ENCODE assay signal across 24 mouse cellular contexts in the genomic region with DNA sequence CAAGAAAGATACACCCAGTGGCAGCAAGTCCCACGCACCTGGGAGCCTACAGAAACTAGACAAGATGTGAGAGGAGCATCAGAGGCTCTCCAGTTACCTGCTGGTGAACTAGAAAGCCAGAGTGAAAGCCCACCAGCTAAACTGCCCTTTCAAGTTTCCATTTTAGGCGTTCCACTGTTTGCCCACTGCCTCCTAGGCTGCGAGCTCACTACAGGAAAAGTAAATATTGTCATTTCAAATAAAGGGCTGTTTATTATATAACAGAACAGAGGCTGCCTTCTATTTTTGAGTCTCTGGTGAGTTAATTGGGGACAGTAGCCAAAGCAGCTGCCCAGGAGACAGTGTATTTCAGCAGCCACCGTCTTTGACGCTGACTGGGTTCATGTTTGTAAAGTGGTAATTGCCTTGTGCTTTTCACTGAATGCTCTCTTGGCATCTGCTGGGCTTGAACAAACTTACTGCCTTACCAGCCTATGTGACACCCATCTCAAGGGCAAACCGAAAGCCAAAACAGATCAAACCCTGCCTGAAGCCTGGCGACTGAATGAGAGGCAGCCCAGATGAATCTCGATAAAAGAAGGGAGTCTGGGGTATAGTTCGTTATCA. TPM values are rescaled to one million over a fixed set of nuclear protein-coding genes. Genes with fewer than 3 reads are reported as not detected.
DNase-seq lines count a peak whose midpoint lies in the region; ATAC-seq and TF ChIP-seq lines count a peak whose summit lies in the region.
"Had no signal": no experiment of that assay in that cellular context is flagged by ENCODE, and none has a peak within 500 bp of the region (broad histone marks: within the 10 kb centered on the region; RNA-seq: fewer than 3 reads in every experiment).

No protein-coding gene starts in this region.

- no peak overlapping the region for H3K9ac ChIP-seq in stomach, embryonic 14.5 days (replicated peaks; ENCODE audit: low read depth, low read length)
- H3K9ac ChIP-seq: kidney, embryonic 15.5 days; liver, embryonic 13.5 days had no signal

- no peak overlapping the region; the same call in 1 of the 2 replicates for H3K4me3 ChIP-seq in gastrocnemius, adult 2 months
- no peak overlapping the region for H3K4me3 ChIP-seq in stomach, embryonic 14.5 days (ENCODE audit: low read depth, low read length)
- H3K4me3 ChIP-seq: forebrain, embryonic 10.5 days; hindbrain, embryonic 10.5 days; kidney, embryonic 15.5 days; liver, embryonic 13.5 days had no signal

- 0 out of 2 replicates have a peak overlapping the region, but pooled peaks have one; percentile 1 for H3K4me2 ChIP-seq in stomach, embryonic 14.5 days (replicated peaks; ENCODE audit: low read depth, low read length)
- H3K4me2 ChIP-seq: heart, embryonic 11.5 days; kidney, embryonic 15.5 days; liver, embryonic 13.5 days; midbrain, embryonic 11.5 days had no signal

- WGBS in stomach, embryonic 14.5 days: 36% methylated on average over 9 of the region's 9 CpGs

- H3K4me1 ChIP-seq in stomach, embryonic 14.5 days (ENCODE audit: control insufficient read depth, insufficient read depth, low read length): no peaks in the 10 kb centered on the region
- H3K4me1 ChIP-seq: forebrain, embryonic 10.5 days; kidney, embryonic 15.5 days; liver, embryonic 13.5 days had no signal

- peaks cover 9% of the 10 kb centered on the region; the same call in 1 of the 2 replicates for H3K27me3 ChIP-seq in stomach, embryonic 14.5 days (ENCODE audit: control insufficient read depth, insufficient read depth, low read length)

- intact Hi-C loops in gastrocnemius, adult 2 months (cut with DNase I): no loop called here

- no peaks in the 10 kb centered on the region for H3K36me3 ChIP-seq in stomach, embryonic 14.5 days (ENCODE audit: control insufficient read depth, insufficient read depth, low read length)
- H3K36me3 ChIP-seq: forebrain, embryonic 10.5 days; hindbrain, embryonic 10.5 days; kidney, embryonic 15.5 days; liver, embryonic 13.5 days had no signal

- DNase-seq in gastrocnemius, adult 2 months: no peak
- DNase-seq in gastrocnemius, postnatal 4 days (ENCODE audit: low spot score in 2 of 2): no peak
- peak; percentile 34 to 57 for DNase-seq in lung, adult 18-20 months
- DNase-seq in lung, postnatal 10 days: no peak
- DNase-seq in brain, embryonic 14.5 days (ENCODE audit: low read depth): peak; percentile 7
- DNase-seq in cerebellum, postnatal 10 days: no peak
- DNase-seq: adrenal gland, postnatal 14 days; cerebellum, adult 11-12 months; cerebellum, postnatal 25 days; gastrocnemius, postnatal 36 days; kidney, adult 11 months; kidney, postnatal 36 days; layer of hippocampus, postnatal 36 days; liver, embryonic 13.5 days had no signal

- TF ChIP-seq POLR2A in brain, embryonic 14.5 days (IDR thresholded peaks at IDR 0.05; ENCODE audit: borderline replicate concordance, extremely low read depth, insufficient read depth, insufficient read length, poor library complexity, severe bottlenecking): no peak

- no peaks in the 10 kb centered on the region for H3K9me3 ChIP-seq in stomach, embryonic 14.5 days (ENCODE audit: control insufficient read depth, low read depth, low read length)
- H3K9me3 ChIP-seq: forebrain, embryonic 10.5 days; hindbrain, embryonic 10.5 days; kidney, embryonic 15.5 days; liver, embryonic 13.5 days had no signal

- peak overlapping the region; percentile 59 for H3K27ac ChIP-seq in gastrocnemius, adult 2 months
- H3K27ac ChIP-seq in stomach, embryonic 14.5 days (ENCODE audit: low read length): no peak overlapping the region
- H3K27ac ChIP-seq: forebrain, embryonic 10.5 days; hindbrain, embryonic 10.5 days; kidney, embryonic 15.5 days; liver, embryonic 13.5 days had no signal

- TF ChIP-seq CTCF in gastrocnemius, adult 2 months (IDR thresholded peaks at IDR 0.05): no peak
- TF ChIP-seq CTCF in brain, embryonic 14.5 days (IDR thresholded peaks at IDR 0.05; ENCODE audit: borderline replicate concordance, extremely low read depth, insufficient read depth, insufficient read length): no peak

- ATAC-seq in stomach, embryonic 14.5 days (ENCODE audit: insufficient number of reproducible peaks, insufficient read depth, low FRiP score, low read depth): no peak
- ATAC-seq: CD4-positive, CD25-positive, alpha-beta regulatory T cell, adult 4 months; forebrain, embryonic 16.5 days; hindbrain, embryonic 16.5 days had no signal

RNA-seq across cellular contexts. Expression of gene Six1, which starts 7.2 kb away (rescaled TPM):
- total RNA-seq in gastrocnemius, adult 2 months (2021): 10 to 100 TPM; 59.8 to 68.4 TPM
- total RNA-seq in gastrocnemius, postnatal 4 days (2021): 10 to 100 TPM; 51.0 to 60.8 TPM
- 0.53 and 0.94 TPM in 2 replicates for polyA plus RNA-seq in brain, embryonic 14.5 days (2012; rRNA removed)
- polyA plus RNA-seq in stomach, embryonic 14.5 days (2014; fragmentation: Nextera tagmentation; extraction: Ambion mirVana): not detected in 2 replicates
- polyA plus RNA-seq: CD4-positive, CD25-positive, alpha-beta regulatory T cell, adult 4 months had no signal

RNA-seq across cellular contexts. Expression of gene Six4, which starts 52.3 kb away (rescaled TPM):
- 10 to 100 TPM; 15.6 to 18.1 TPM for total RNA-seq in gastrocnemius, adult 2 months (2021)
- 10 to 100 TPM; 10.9 to 11.3 TPM for total RNA-seq in gastrocnemius, postnatal 4 days (2021)
- polyA plus RNA-seq in brain, embryonic 14.5 days (2012; rRNA removed): 0.74 and 0.75 TPM in 2 replicates
- polyA plus RNA-seq in stomach, embryonic 14.5 days (2014; fragmentation: Nextera tagmentation; extraction: Ambion mirVana): 1.4 and 1.5 TPM in 2 replicates
- total RNA-seq: megakaryocyte progenitor cell, adult 5-6 weeks had no signal

Comparison
In these comparisons a context has a peak if more than half of its experiments do, and no peak if none do; other contexts are left out.
1. DNase-seq: peak in lung, adult 18-20 months (2 of 2) and brain, embryonic 14.5 days (single experiment); none in gastrocnemius, adult 2 months (single experiment), gastrocnemius, postnatal 4 days (0 of 2), lung, postnatal 10 days (single experiment) and cerebellum, postnatal 10 days (0 of 2).